Mouse (Mus musculus) gonadal fat pad, adult 2 months (tissue): ENCODE data around the gene Tm4sf20. TPM values are rescaled to one million over a fixed set of nuclear protein-coding genes. Genes with fewer than 3 reads are reported as not detected.

Experiments
- DNase-seq: peaks from one replicate; pipeline ENCODE4 v3.0.0-alpha.2; 2012; ENCODE audit warnings: low read depth
- polyA plus RNA-seq: library from polyadenylated mRNA; depleted of rRNA; stranded (reverse); fragments of >200 nt; gene quantifications from 2 replicates; pipeline ENCODE4 v1.2.3, GENCODE M21; 2012

The Tm4sf20 gene
- polyA plus RNA-seq, 1 experiment = not detected

GRCm38 (mm10) chr1:82779388-82779966 lies 11.2 kb upstream of the Tm4sf20 start:
- DNase-seq = no peak

- no peak for DNase-seq
These were observed 7.0 kb upstream of the Tm4sf20 start for GRCm38 (mm10) chr1:82775293-82775692.

GRCm38 (mm10) chr1:82773208-82773607 lies 4.9 kb upstream of the Tm4sf20 start:
- no peak for DNase-seq

- no peak for DNase-seq
These were observed 4.2 kb upstream of the Tm4sf20 start for GRCm38 (mm10) chr1:82772428-82772827.

- DNase-seq = no peak
These were observed 2.8 kb upstream of the Tm4sf20 start, which contains the start of gene Gm47791 for GRCm38 (mm10) chr1:82771022-82771586. Gene Gm47791 (minus strand): TSS chr1:82771243.

- no peak for DNase-seq
These were observed 1.6 kb downstream of the Tm4sf20 start for GRCm38 (mm10) chr1:82766641-82767040.

GRCm38 (mm10) chr1:82766227-82766626 lies 2.0 kb downstream of the Tm4sf20 start:
- no peak for DNase-seq

- DNase-seq = no peak
These were observed 6.0 kb downstream of the Tm4sf20 start for GRCm38 (mm10) chr1:82762274-82762673.

GRCm38 (mm10) chr1:82761454-82762169 lies 6.6 kb downstream of the Tm4sf20 start:
- no peak for DNase-seq

GRCm38 (mm10) chr1:82759520-82759919 lies 8.7 kb downstream of the Tm4sf20 start:
- DNase-seq = no peak

GRCm38 (mm10) chr1:82747714-82748452 lies 20.4 kb downstream of the Tm4sf20 start:
- no peak for DNase-seq

- DNase-seq = no peak
These were observed 21.9 kb downstream of the Tm4sf20 start for GRCm38 (mm10) chr1:82746408-82746807.

- DNase-seq = no peak
These were observed 24.3 kb downstream of the Tm4sf20 start for GRCm38 (mm10) chr1:82743962-82744361.

GRCm38 (mm10) chr1:82741539-82741938 lies 26.7 kb downstream of the Tm4sf20 start:
- no peak for DNase-seq

- no peak for DNase-seq
These were observed 30.2 kb downstream of the Tm4sf20 start for GRCm38 (mm10) chr1:82738066-82738465.

GRCm38 (mm10) chr1:82733357-82733756 lies 34.9 kb downstream of the Tm4sf20 start:
- DNase-seq = no peak

GRCm38 (mm10) chr1:82726482-82726881 lies 41.8 kb downstream of the Tm4sf20 start:
- no peak for DNase-seq

- DNase-seq = no peak
These were observed 42.4 kb downstream of the Tm4sf20 start for GRCm38 (mm10) chr1:82725875-82726185.

GRCm38 (mm10) chr1:82725026-82725874 lies 43.0 kb downstream of the Tm4sf20 start:
- peak; percentile 36 for DNase-seq

- peak; percentile 67 for DNase-seq
These were observed 43.8 kb downstream of the Tm4sf20 start, which contains the start of gene Mff for GRCm38 (mm10) chr1:82724339-82725025. Gene Mff (plus strand): TSS chr1:82724890.
